Mouse (Mus musculus) CH12.LX (cell line): ENCODE data around the gene Timm17a. TPM values are rescaled to one million over a fixed set of nuclear protein-coding genes. Genes with fewer than 3 reads are reported as not detected.

ENCODE experiments used
- DNase-seq: peaks from one replicate; pipeline ENCODE4 v3.0.0-alpha.2; 2013; ENCODE audit errors: extremely low read depth
- H3K27ac ChIP-seq: 2 replicates; pipeline ENCODE4 v1.5.1; 2012; ENCODE audit warnings: low read depth, mild to moderate bottlenecking, control low read depth, moderate library complexity; ENCODE audit not compliant: insufficient read depth
- H3K27me3 ChIP-seq: replicated peaks from 2 replicates; pipeline ENCODE3; 2012; ENCODE audit warnings: inconsistent platforms
- H3K36me3 ChIP-seq, 2 experiments: replicated peaks in 1 of 2; 2 replicates each; pipeline versions ENCODE3 to v1.6.1; 2012; ENCODE audit warnings: inconsistent platforms in 1 of 2, low read length in 1 of 2, mild to moderate bottlenecking in 1 of 2, mixed read lengths in 1 of 2, moderate library complexity in 1 of 2; ENCODE audit not compliant: control insufficient read depth in 1 of 2, insufficient read depth in 1 of 2
- H3K4me1 ChIP-seq, 2 experiments: 2 replicates each; pipeline ENCODE4 v1.6.1; 2012; ENCODE audit warnings: inconsistent platforms in 1 of 2, moderate library complexity in 1 of 2; ENCODE audit not compliant: insufficient read depth in 2 of 2, control insufficient read depth in 1 of 2
- H3K4me2 ChIP-seq: 2 replicates; pipeline ENCODE4 v1.6.1; 2012; ENCODE audit warnings: low read depth, mild to moderate bottlenecking, control low read depth; ENCODE audit not compliant: poor library complexity, insufficient read depth, severe bottlenecking
- H3K4me3 ChIP-seq, 3 experiments: fragments of 150-350 bp in 1 of 3; sonication (generic) in 1 of 3; replicated peaks in 1 of 3; 2 replicates each; pipeline versions ENCODE3 to v1.5.1; 2011 to 2012; ENCODE audit warnings: low read depth in 2 of 3, low read length in 2 of 3, mild to moderate bottlenecking in 2 of 3, moderate library complexity in 2 of 3, control low read depth in 1 of 3, improper control_type of control experiment in 1 of 3, inconsistent platforms in 1 of 3, mixed read lengths in 1 of 3; ENCODE audit not compliant: poor library complexity in 1 of 3
- H3K79me2 ChIP-seq: replicated peaks from 2 replicates; pipeline ENCODE4 v1.6.1; 2012; ENCODE audit warnings: mild to moderate bottlenecking, moderate library complexity; ENCODE audit not compliant: control insufficient read depth, poor library complexity, insufficient read depth, severe bottlenecking; ENCODE audit errors: extremely low read depth
- H3K9ac ChIP-seq: 2 replicates; pipeline ENCODE4 v1.6.1; 2012; ENCODE audit warnings: low read depth, mild to moderate bottlenecking, control low read depth, moderate library complexity; ENCODE audit not compliant: insufficient read depth
- H3K9me3 ChIP-seq: replicated peaks from 2 replicates; pipeline ENCODE3; 2012; ENCODE audit warnings: low read length, inconsistent platforms, mixed read lengths
- BHLHE40 ChIP-seq: IDR thresholded peaks from 2 replicates; pipeline ENCODE4 v1.6.1; 2011; ENCODE audit warnings: mild to moderate bottlenecking, low read depth, low read length, improper control_type of control experiment
- CHD1 ChIP-seq: IDR thresholded peaks from 2 replicates; pipeline ENCODE4 v1.6.1; 2012; ENCODE audit warnings: low read depth, low read length, improper control_type of control experiment, inconsistent platforms
- CHD2 ChIP-seq: IDR thresholded peaks from 2 replicates; pipeline ENCODE4 v1.6.1; 2011; ENCODE audit warnings: low read length, improper control_type of control experiment
- CTCF ChIP-seq, 2 experiments: IDR thresholded peaks in 1 of 2; conservative IDR thresholded peaks in 1 of 2; 2 replicates each; pipeline ENCODE4 v1.5.1; 2011 to 2012; ENCODE audit warnings: low read depth in 2 of 2, low read length in 2 of 2, improper control_type of control experiment in 1 of 2, inconsistent platforms in 1 of 2, mild to moderate bottlenecking in 1 of 2, moderate library complexity in 1 of 2
- E2F4 ChIP-seq: IDR thresholded peaks from 2 replicates; pipeline ENCODE4 v1.6.1; 2011; ENCODE audit warnings: low read depth, low read length, improper control_type of control experiment; ENCODE audit not compliant: insufficient replicate concordance
- ELF1 ChIP-seq: IDR thresholded peaks from 2 replicates; pipeline ENCODE4 v1.6.1; 2014; ENCODE audit warnings: low read depth, mild to moderate bottlenecking, inconsistent platforms, low read length, improper control_type of control experiment
- EP300 ChIP-seq: IDR thresholded peaks from 2 replicates; pipeline ENCODE4 v1.6.1; 2011; ENCODE audit warnings: low read length, improper control_type of control experiment
- ETS1 ChIP-seq: conservative IDR thresholded peaks from 2 replicates; pipeline ENCODE4 v1.6.1; 2012; ENCODE audit warnings: low read depth, mild to moderate bottlenecking, inconsistent platforms, low read length, improper control_type of control experiment, moderate library complexity
- GABPA ChIP-seq: IDR thresholded peaks from 2 replicates; pipeline ENCODE4 v1.6.1; 2012; ENCODE audit warnings: low read depth, low read length, improper control_type of control experiment, inconsistent platforms; ENCODE audit not compliant: insufficient replicate concordance
- HCFC1 ChIP-seq: IDR thresholded peaks from 2 replicates; pipeline ENCODE4 v1.6.1; 2012; ENCODE audit warnings: low read depth, mild to moderate bottlenecking, inconsistent platforms, low read length, improper control_type of control experiment
- IRF4 ChIP-seq: IDR thresholded peaks from 2 replicates; pipeline ENCODE4 v1.6.1; 2014; ENCODE audit warnings: low read depth, mild to moderate bottlenecking, inconsistent platforms, low read length, improper control_type of control experiment
- JUN ChIP-seq: IDR thresholded peaks from 2 replicates; pipeline ENCODE4 v1.6.1; 2011; ENCODE audit warnings: low read depth, mild to moderate bottlenecking, low read length, improper control_type of control experiment, moderate library complexity; ENCODE audit not compliant: insufficient read depth
- JUND ChIP-seq: conservative IDR thresholded peaks from 2 replicates; pipeline ENCODE4 v1.6.1; 2011; ENCODE audit warnings: low read depth, low read length, improper control_type of control experiment
- KAT2A ChIP-seq: IDR thresholded peaks from 2 replicates; pipeline ENCODE4 v1.6.1; 2012; ENCODE audit warnings: low read length, improper control_type of control experiment, inconsistent platforms; ENCODE audit not compliant: insufficient replicate concordance
- MAFK ChIP-seq: IDR thresholded peaks from 2 replicates; pipeline ENCODE4 v1.6.1; 2011; ENCODE audit warnings: low read length, improper control_type of control experiment; ENCODE audit not compliant: insufficient replicate concordance
- MAX ChIP-seq: IDR thresholded peaks from 2 replicates; pipeline ENCODE4 v1.6.1; 2011; ENCODE audit warnings: low read length, improper control_type of control experiment
- MAZ ChIP-seq: IDR thresholded peaks from 2 replicates; pipeline ENCODE4 v1.6.1; 2012; ENCODE audit warnings: low read depth, mild to moderate bottlenecking, inconsistent platforms, low read length, improper control_type of control experiment, moderate library complexity
- MEF2A ChIP-seq: IDR thresholded peaks from 2 replicates; pipeline ENCODE4 v1.6.1; 2014; ENCODE audit warnings: low read depth, mild to moderate bottlenecking, inconsistent platforms, low read length, improper control_type of control experiment, borderline replicate concordance
- MXI1 ChIP-seq: IDR thresholded peaks from 2 replicates; pipeline ENCODE4 v1.6.1; 2011; ENCODE audit warnings: mild to moderate bottlenecking, low read depth, low read length, improper control_type of control experiment
- MYC ChIP-seq: IDR thresholded peaks from 2 replicates; pipeline ENCODE4 v1.6.1; 2011; ENCODE audit warnings: low read depth, mild to moderate bottlenecking, improper control_type of control experiment, low read length
- NELFE ChIP-seq: IDR thresholded peaks from 2 replicates; pipeline ENCODE4 v1.6.1; 2011; ENCODE audit warnings: low read depth, low read length, improper control_type of control experiment
- NRF1 ChIP-seq: IDR thresholded peaks from 2 replicates; pipeline ENCODE4 v1.6.1; 2014; ENCODE audit warnings: low read depth, mild to moderate bottlenecking, inconsistent platforms, low read length, improper control_type of control experiment, moderate library complexity
- PAX5 ChIP-seq: IDR thresholded peaks from 2 replicates; pipeline ENCODE4 v1.6.1; 2012; ENCODE audit warnings: low read length, inconsistent platforms, mixed read lengths
- POLR2A ChIP-seq: IDR thresholded peaks from 2 replicates; pipeline ENCODE4 v1.6.1; 2011; ENCODE audit warnings: low read depth, mild to moderate bottlenecking, improper control_type of control experiment, low read length
- POLR2AphosphoS2 ChIP-seq: IDR thresholded peaks from 2 replicates; pipeline ENCODE4 v1.6.1; 2011; ENCODE audit warnings: low read depth, low read length, improper control_type of control experiment
- RAD21 ChIP-seq: IDR thresholded peaks from 2 replicates; pipeline ENCODE4 v1.6.1; 2011; ENCODE audit warnings: low read depth, mild to moderate bottlenecking, low read length, improper control_type of control experiment, moderate library complexity
- RCOR1 ChIP-seq: conservative IDR thresholded peaks from 2 replicates; pipeline ENCODE4 v1.6.1; 2012; ENCODE audit warnings: low read depth, mild to moderate bottlenecking, inconsistent platforms, low read length, improper control_type of control experiment
- SIN3A ChIP-seq: IDR thresholded peaks from 2 replicates; pipeline ENCODE4 v1.6.1; 2012; ENCODE audit warnings: low read length, improper control_type of control experiment, inconsistent platforms
- SMC3 ChIP-seq: IDR thresholded peaks from 2 replicates; pipeline ENCODE4 v1.6.1; 2011; ENCODE audit warnings: low read depth, low read length, improper control_type of control experiment
- TBP ChIP-seq: conservative IDR thresholded peaks from 2 replicates; pipeline ENCODE4 v1.6.1; 2011; ENCODE audit warnings: low read depth, low read length, improper control_type of control experiment
- TCF12 ChIP-seq: IDR thresholded peaks from 2 replicates; pipeline ENCODE4 v1.6.1; 2014; ENCODE audit warnings: low read depth, mild to moderate bottlenecking, inconsistent platforms, low read length, improper control_type of control experiment
- UBTF ChIP-seq: IDR thresholded peaks from 2 replicates; pipeline ENCODE4 v1.6.1; 2012; ENCODE audit warnings: low read depth, mild to moderate bottlenecking, inconsistent platforms, low read length, improper control_type of control experiment, moderate library complexity
- USF1 ChIP-seq: IDR thresholded peaks from 2 replicates; pipeline ENCODE4 v1.6.1; 2014; ENCODE audit warnings: low read depth, mild to moderate bottlenecking, inconsistent platforms, low read length, improper control_type of control experiment
- USF2 ChIP-seq: conservative IDR thresholded peaks from 2 replicates; pipeline ENCODE4 v1.6.1; 2011; ENCODE audit warnings: low read depth, low read length, improper control_type of control experiment
- ZC3H11A ChIP-seq: IDR thresholded peaks from 2 replicates; pipeline ENCODE4 v1.6.1; 2012; ENCODE audit warnings: low read depth, mild to moderate bottlenecking, inconsistent platforms, low read length, improper control_type of control experiment
- ZKSCAN1 ChIP-seq: IDR thresholded peaks from 2 replicates; pipeline ENCODE4 v1.6.1; 2012; ENCODE audit warnings: low read depth, inconsistent platforms, low read length, improper control_type of control experiment, borderline replicate concordance
- ZMIZ1 ChIP-seq: IDR thresholded peaks from 2 replicates; pipeline ENCODE4 v1.6.1; 2012; ENCODE audit warnings: low read depth, mild to moderate bottlenecking, inconsistent platforms, low read length, improper control_type of control experiment
- ZNF384 ChIP-seq: IDR thresholded peaks from 2 replicates; pipeline ENCODE4 v1.6.1; 2012; ENCODE audit warnings: low read depth, low read length, improper control_type of control experiment, inconsistent platforms
- dilution Hi-C: fragments of 300-500 bp; cut with MboI; formaldehyde crosslinking; loops from 2 replicates; pipeline ENCODE4 v1.14.3; 2020; ENCODE audit warnings: low sequenced_read_pairs; ENCODE audit not compliant: extremely low pct_unique_long_range_greater_than_20kb, extremely low pct_ligation_motif_present
- in situ Hi-C: fragments of 300-500 bp; cut with MboI; formaldehyde crosslinking; loops from 3 replicates; pipeline ENCODE4 v1.14.3; 2019; ENCODE audit warnings: low sequenced_read_pairs, low pct_ligation_motif_present, low pct_unique_long_range_greater_than_20kb, mixed read lengths
- polyA plus RNA-seq: library from polyadenylated mRNA; unstranded; fragments of >175 nt; gene quantifications from 2 replicates; pipeline ENCODE4 v1.2.1, GENCODE M21; 2012; ENCODE audit warnings: low read depth; ENCODE audit not compliant: insufficient read length
- total RNA-seq, 2 experiments: library from RNA; depleted of rRNA; stranded (reverse); fragments of 300-350 nt in 1 of 2; fragments of >200 nt in 1 of 2; gene quantifications; 2 replicates each; pipeline ENCODE4 v1.2.3; 2012 to 2014

The Timm17a gene
- total RNA-seq (2012; rRNA removed) (126 and 180 TPM in 2 replicates), total RNA-seq (2014; rRNA removed) (238 and 272 TPM in 2 replicates), polyA plus RNA-seq (341 and 372 TPM in 2 replicates)

DNA sequence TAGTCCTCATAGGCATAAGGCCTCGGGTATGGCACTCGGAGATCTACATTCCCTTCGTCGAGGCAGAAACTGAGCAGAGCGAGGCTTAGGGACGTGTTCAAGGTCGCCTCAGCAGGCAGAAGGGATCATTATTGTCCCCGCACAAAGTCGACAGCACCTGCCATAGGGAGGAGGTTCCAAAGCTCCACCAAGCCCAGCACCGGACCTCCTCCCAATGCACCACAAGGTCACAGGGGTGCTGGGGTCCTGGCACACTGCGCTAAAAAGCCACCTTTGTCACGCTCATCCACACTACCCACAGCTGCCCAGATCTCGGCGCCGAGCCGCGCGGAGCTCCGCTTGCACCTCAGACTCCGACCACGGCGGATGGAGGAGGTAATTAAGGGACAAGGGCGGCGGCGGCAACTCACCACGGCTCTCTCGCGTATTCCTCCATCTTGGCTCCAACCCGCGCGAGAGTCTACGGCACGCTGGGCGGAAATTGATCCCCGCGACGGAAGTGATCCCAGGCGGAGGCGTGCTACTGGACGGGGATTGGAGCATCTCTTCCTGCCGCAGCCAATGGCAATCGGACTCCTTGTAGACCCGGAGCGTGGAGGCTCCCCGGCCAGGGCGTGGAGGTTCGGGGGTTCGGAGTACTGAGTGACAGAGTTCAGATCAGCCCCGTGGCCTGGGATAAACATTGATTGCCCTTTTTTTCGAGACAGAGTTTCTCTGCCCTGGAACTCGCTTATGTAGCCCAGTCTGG is at the start of gene Timm17a:
TSS of gene Timm17a (minus strand) at position 495 of the 748 bp plus-strand sequence.
- peaks cover 15% of the 10 kb centered on the region for H3K27me3 ChIP-seq
- DNase-seq = peak; percentile 94
- TF ChIP-seq IRF4 (peak; percentile 37; the same call in 1 of the 2 replicates), MEF2A (0 out of 2 replicates have a peak, but pooled peaks have one; percentile 41), TBP (peak; percentile 79), CHD2 (peak; percentile 99), BHLHE40 (peak; percentile 35; the same call in 1 of the 2 replicates), RCOR1 (0 out of 2 replicates have a peak, but pooled peaks have one; percentile 36), NELFE (peak; percentile 95), RAD21 (no peak), SIN3A (peak; percentile 67; the same call in 1 of the 2 replicates), MAFK (no peak), TCF12 (peak; percentile 84), SMC3 (no peak), ZC3H11A (no peak), CTCF (conservative IDR thresholded peaks at IDR 0.05 in 1 of 2, IDR thresholded peaks at IDR 0.05 in 1 of 2; ENCODE audit: low read depth in 2 of 2, low read length in 2 of 2) (no peak), GABPA (no peak; the same call in 1 of the 2 replicates), E2F4 (no peak), ZNF384 (no peak), ETS1 (no peak), ELF1 (peak; percentile 81), CHD1 (no peak), POLR2AphosphoS2 (peak; percentile 64; the same call in 1 of the 2 replicates), JUND (no peak), MAX (peak; percentile 89), PAX5 (no peak), USF2 (no peak), KAT2A (peak; percentile 80; the same call in 1 of the 2 replicates), UBTF (no peak), HCFC1 (peak; percentile 87), JUN (no peak), EP300 (no peak), MYC (peak; percentile 63), MXI1 (peak; percentile 87; the same call in 1 of the 2 replicates), ZKSCAN1 (no peak), ZMIZ1 (peak; percentile 92), POLR2A (peak; percentile 95), MAZ (peak; percentile 52; the same call in 1 of the 2 replicates), NRF1 (peak; percentile 50), USF1 (no peak)
- H3K4me2 ChIP-seq = peak within 1 kb of the TSS; percentile 96
- no peaks in the 10 kb centered on the region for H3K9me3 ChIP-seq
- peaks cover 8 to 25% of the 10 kb centered on the region in 2 experiments for H3K36me3 ChIP-seq
- H3K4me3 ChIP-seq = peak within 1 kb of the TSS; percentile 91 to 96 (median 94)
- H3K27ac ChIP-seq = peak within 1 kb of the TSS; percentile 70
- in situ Hi-C loops = loop anchor here (5.0 kb wide), 1 partner anchor 36 kb away; no protein-coding TSS in a partner anchor
- peaks cover 6 to 24% of the 10 kb centered on the region in 2 experiments for H3K4me1 ChIP-seq
- H3K79me2 ChIP-seq = peaks cover 48% of the 10 kb centered on the region
- peak within 1 kb of the TSS; percentile 84 for H3K9ac ChIP-seq
- dilution Hi-C loops = no loop called here
